Mouse (Mus musculus) olfactory bulb, adult 2 months (tissue): ENCODE results near the gene Prkcsh.

Experiments used
- CTCF ChIP-seq: fragments of 200-500 bp; IDR thresholded peaks from 2 replicates; pipeline ENCODE4 v1.5.1; 2012; ENCODE audit warnings: low read depth, mild to moderate bottlenecking, low read length, moderate library complexity; ENCODE audit not compliant: insufficient read depth
- POLR2A ChIP-seq: fragments of 200-500 bp; IDR thresholded peaks from 2 replicates; pipeline ENCODE4 v1.6.1; 2012; ENCODE audit warnings: mild to moderate bottlenecking, low read depth, low read length, moderate library complexity; ENCODE audit not compliant: insufficient read depth

GRCm38 (mm10) chr9:21989230-21990110, 13.1 kb upstream of the Prkcsh start, which contains the start of gene Rgl3:
- no peak for TF ChIP-seq POLR2A
- no peak for TF ChIP-seq CTCF
